Mouse (Mus musculus) E14TG2a.4 (cell line): ENCODE results near the gene Traf3ip2.

ENCODE experiments used
- CTCF ChIP-seq: conservative IDR thresholded peaks from 2 replicates; pipeline ENCODE4 v1.5.1; 2014; ENCODE audit warnings: low read length
- NANOG ChIP-seq: IDR thresholded peaks from 2 replicates; pipeline ENCODE4 v1.6.1; 2014; ENCODE audit warnings: borderline replicate concordance, low read length, mixed read lengths
- POU5F1 ChIP-seq: IDR thresholded peaks from 2 replicates; pipeline ENCODE4 v1.6.1; 2014; ENCODE audit warnings: low read length, borderline replicate concordance

DNA sequence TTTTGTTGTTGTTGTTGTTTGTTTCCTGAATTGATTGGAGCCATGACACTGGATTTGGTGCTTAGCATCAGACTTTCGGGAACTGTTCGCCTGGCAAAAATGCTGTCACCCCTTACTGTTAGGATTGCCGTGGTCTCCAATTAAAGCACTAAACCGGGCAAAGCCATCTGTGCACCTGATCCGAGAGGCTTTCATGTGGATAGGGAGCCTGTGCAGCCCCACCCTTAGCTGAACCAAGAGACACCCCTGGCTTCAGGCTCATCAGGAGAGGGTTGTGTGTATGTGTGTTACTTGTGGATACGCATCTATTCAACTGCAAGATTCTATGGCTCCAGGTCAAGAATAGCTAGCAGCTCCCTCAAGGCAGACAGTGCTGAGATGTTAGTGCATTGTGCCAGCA, 36.3 kb upstream of the Traf3ip2 start:
- TF ChIP-seq CTCF (no peak), POU5F1 (no peak), NANOG (no peak)
